Mouse (Mus musculus): ENCODE results near the gene Atp5b. TPM values are rescaled to one million over a fixed set of nuclear protein-coding genes. Genes with fewer than 3 reads are reported as not detected.

The Atp5b gene
- 2,294 and 2,764 TPM in 2 replicates for polyA plus RNA-seq (2014; fragmentation: Nextera tagmentation; extraction: Ambion mirVana)

GRCm38 (mm10) chr10:128082880-128083421, at the start of gene Atp5b:
Atp5b (plus strand) TSS chr10:128083273.
- peak within 1 kb of the TSS; percentile 87 for H3K4me3 ChIP-seq (ENCODE audit: low read length)

DNA sequence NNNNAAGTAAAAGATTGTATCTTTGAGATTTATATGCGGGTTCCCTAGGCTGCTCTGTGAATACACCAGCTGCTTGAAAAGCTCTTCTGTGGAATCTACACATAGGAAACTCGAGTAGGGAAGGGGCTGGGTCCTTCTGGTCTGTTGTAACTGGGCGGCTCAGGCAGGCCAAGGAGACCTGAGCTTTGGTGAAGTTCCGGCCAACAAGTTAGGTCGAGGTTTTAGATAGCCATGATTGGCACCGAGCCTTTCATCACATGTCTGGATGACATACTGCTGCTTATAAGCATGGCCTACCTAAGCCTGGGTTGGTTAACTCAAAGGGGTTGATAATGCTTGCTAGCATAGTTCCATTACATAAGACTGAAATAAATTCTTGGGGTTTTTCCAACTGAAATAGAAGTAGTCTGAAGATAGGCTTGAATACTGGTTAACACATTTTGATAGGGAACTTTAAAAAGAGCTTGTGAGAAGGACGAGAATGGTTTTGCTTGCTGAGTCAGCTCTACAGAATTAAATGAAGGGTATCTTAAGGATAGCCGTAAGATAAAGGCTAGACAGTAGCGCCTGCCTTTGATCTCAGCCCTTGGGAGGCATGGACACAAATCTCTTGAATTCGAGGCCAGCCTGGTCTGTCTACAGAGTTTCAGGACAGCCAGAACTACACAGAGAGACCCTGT, 46.2 kb upstream of the Atp5b start:
- H3K4me3 ChIP-seq (ENCODE audit: low read length), result peak overlapping the region; percentile 73
- ATAC-seq (ENCODE audit: low FRiP score, low TSS enrichment), result no peak
- WGBS, result 2% methylated on average over 10 of the region's 10 CpGs
- H3K9me3 ChIP-seq (ENCODE audit: control insufficient read depth, low read length), result no peaks in the 10 kb centered on the region
- H3K4me2 ChIP-seq (replicated peaks; ENCODE audit: low read depth, low read length), result peak overlapping the region; percentile 85
- peak overlapping the region; percentile 98 for H3K9ac ChIP-seq (ENCODE audit: low read depth, low read length)
- H3K36me3 ChIP-seq (ENCODE audit: control insufficient read depth, insufficient read depth, low read length), result peaks cover 37% of the 10 kb centered on the region
- H3K27me3 ChIP-seq (ENCODE audit: control insufficient read depth, insufficient read depth, low read length), result no peaks in the 10 kb centered on the region
- H3K4me1 ChIP-seq (ENCODE audit: control insufficient read depth, insufficient read depth, low read length), result peaks cover 28% of the 10 kb centered on the region
- H3K27ac ChIP-seq (ENCODE audit: low read depth, low read length), result peak overlapping the region; percentile 95

More at GRCm38 (mm10) chr10:128082880-128083421, at the start of gene Atp5b:
- ATAC-seq (ENCODE audit: low FRiP score, low TSS enrichment), result peak; percentile 99
- H3K9ac ChIP-seq (ENCODE audit: low read depth, low read length), result peak within 1 kb of the TSS; percentile 94
- H3K27me3 ChIP-seq (ENCODE audit: control insufficient read depth, insufficient read depth, low read length), result no peaks in the 10 kb centered on the region
- peak within 1 kb of the TSS; percentile 75 for H3K27ac ChIP-seq (ENCODE audit: low read depth, low read length)
- H3K4me2 ChIP-seq (replicated peaks; ENCODE audit: low read depth, low read length), result peak within 1 kb of the TSS; percentile 74
- H3K9me3 ChIP-seq (ENCODE audit: control insufficient read depth, low read length), result no peaks in the 10 kb centered on the region
- H3K36me3 ChIP-seq (ENCODE audit: control insufficient read depth, insufficient read depth, low read length), result peaks cover 38% of the 10 kb centered on the region
- no peaks in the 10 kb centered on the region; the same call in 1 of the 2 replicates for H3K4me1 ChIP-seq (ENCODE audit: control insufficient read depth, insufficient read depth, low read length)
- under 1% methylated on average over 34 of the region's 34 CpGs for whole genome bisulfite sequencing

GRCm38 (mm10) chr10:128037921-128038320, 45.2 kb upstream of the Atp5b start:
- WGBS, result 80% methylated on average over 3 of the region's 3 CpGs
- peaks cover 41% of the 10 kb centered on the region for H3K36me3 ChIP-seq (ENCODE audit: control insufficient read depth, insufficient read depth, low read length)
- H3K9me3 ChIP-seq (ENCODE audit: control insufficient read depth, low read length), result no peaks in the 10 kb centered on the region
- ATAC-seq (ENCODE audit: low FRiP score, low TSS enrichment), result no peak
- H3K4me3 ChIP-seq (ENCODE audit: low read length), result peak overlapping the region; percentile 8; the same call in 1 of the 2 replicates
- no peak overlapping the region for H3K9ac ChIP-seq (ENCODE audit: low read depth, low read length)
- peaks cover 28% of the 10 kb centered on the region for H3K4me1 ChIP-seq (ENCODE audit: control insufficient read depth, insufficient read depth, low read length)
- H3K27ac ChIP-seq (ENCODE audit: low read depth, low read length), result no peak overlapping the region
- H3K27me3 ChIP-seq (ENCODE audit: control insufficient read depth, insufficient read depth, low read length), result no peaks in the 10 kb centered on the region
- peak overlapping the region; percentile 23 for H3K4me2 ChIP-seq (replicated peaks; ENCODE audit: low read depth, low read length)

- Histone ChIP-seq H3K4me1 (ENCODE audit: control insufficient read depth, insufficient read depth, low read length) (peaks cover 31% of the 10 kb centered on the region), H3K9ac (ENCODE audit: low read depth, low read length) (no peak overlapping the region), H3K4me3 (ENCODE audit: low read length) (no peak overlapping the region), H3K9me3 (ENCODE audit: control insufficient read depth, low read length) (no peaks in the 10 kb centered on the region), H3K27me3 (ENCODE audit: control insufficient read depth, insufficient read depth, low read length) (no peaks in the 10 kb centered on the region), H3K36me3 (ENCODE audit: control insufficient read depth, insufficient read depth, low read length) (peaks cover 53% of the 10 kb centered on the region), H3K4me2 (replicated peaks; ENCODE audit: low read depth, low read length) (no peak overlapping the region), H3K27ac (ENCODE audit: low read depth, low read length) (no peak overlapping the region)
- 14% methylated on average over 5 of the region's 5 CpGs for WGBS
- ATAC-seq (ENCODE audit: low FRiP score, low TSS enrichment), result 0 out of 2 replicates have a peak, but pooled peaks have one; percentile 21
These were observed 43.9 kb upstream of the Atp5b start for GRCm38 (mm10) chr10:128039167-128039566.

- H3K4me3 ChIP-seq (ENCODE audit: low read length), result no peak overlapping the region
- H3K27ac ChIP-seq (ENCODE audit: low read depth, low read length), result no peak overlapping the region
- H3K9me3 ChIP-seq (ENCODE audit: control insufficient read depth, low read length), result no peaks in the 10 kb centered on the region
- no peak overlapping the region for H3K9ac ChIP-seq (ENCODE audit: low read depth, low read length)
- H3K36me3 ChIP-seq (ENCODE audit: control insufficient read depth, insufficient read depth, low read length), result peaks cover 60% of the 10 kb centered on the region
- no peaks in the 10 kb centered on the region for H3K27me3 ChIP-seq (ENCODE audit: control insufficient read depth, insufficient read depth, low read length)
- ATAC-seq (ENCODE audit: low FRiP score, low TSS enrichment), result no peak
- no peak overlapping the region for H3K4me2 ChIP-seq (replicated peaks; ENCODE audit: low read depth, low read length)
- H3K4me1 ChIP-seq (ENCODE audit: control insufficient read depth, insufficient read depth, low read length), result peaks cover 31% of the 10 kb centered on the region
- WGBS, result 65% methylated on average over 3 of the region's 3 CpGs
These were observed 43.2 kb upstream of the Atp5b start for GRCm38 (mm10) chr10:128039858-128040257.

DNA sequence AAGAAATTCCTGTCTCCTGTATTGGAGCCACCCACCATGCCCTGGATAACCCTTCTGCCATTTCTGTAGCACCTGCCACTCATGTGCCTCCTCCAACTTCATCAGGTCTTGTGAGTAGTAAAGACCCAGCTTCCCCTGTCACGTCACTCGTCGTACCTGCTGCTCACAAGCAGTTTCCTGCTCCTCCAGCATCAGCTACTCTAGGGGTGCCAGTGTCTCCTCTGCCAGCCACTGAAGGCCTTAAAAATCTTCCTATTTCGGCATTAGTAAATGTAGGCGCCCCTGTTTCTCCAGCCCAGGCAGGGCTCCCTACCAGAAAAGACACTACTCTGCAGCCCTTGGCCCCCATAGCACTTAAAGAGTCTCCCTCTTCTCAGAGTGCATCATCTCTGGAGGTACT, 42.8 kb upstream of the Atp5b start:
- Histone ChIP-seq H3K4me2 (replicated peaks; ENCODE audit: low read depth, low read length) (no peak overlapping the region), H3K36me3 (ENCODE audit: control insufficient read depth, insufficient read depth, low read length) (peaks cover 64% of the 10 kb centered on the region), H3K27me3 (ENCODE audit: control insufficient read depth, insufficient read depth, low read length) (no peaks in the 10 kb centered on the region), H3K9me3 (ENCODE audit: control insufficient read depth, low read length) (no peaks in the 10 kb centered on the region), H3K4me3 (ENCODE audit: low read length) (no peak overlapping the region), H3K27ac (ENCODE audit: low read depth, low read length) (no peak overlapping the region), H3K4me1 (ENCODE audit: control insufficient read depth, insufficient read depth, low read length) (peaks cover 31% of the 10 kb centered on the region), H3K9ac (ENCODE audit: low read depth, low read length) (no peak overlapping the region)
- 85% methylated on average over 5 of the region's 5 CpGs for WGBS
- ATAC-seq (ENCODE audit: low FRiP score, low TSS enrichment), result no peak

GRCm38 (mm10) chr10:128041636-128042035, 41.4 kb upstream of the Atp5b start:
- Histone ChIP-seq H3K4me1 (ENCODE audit: control insufficient read depth, insufficient read depth, low read length) (peaks cover 31% of the 10 kb centered on the region), H3K9me3 (ENCODE audit: control insufficient read depth, low read length) (no peaks in the 10 kb centered on the region), H3K27ac (ENCODE audit: low read depth, low read length) (no peak overlapping the region), H3K36me3 (ENCODE audit: control insufficient read depth, insufficient read depth, low read length) (peaks cover 78% of the 10 kb centered on the region), H3K4me2 (replicated peaks; ENCODE audit: low read depth, low read length) (no peak overlapping the region), H3K9ac (ENCODE audit: low read depth, low read length) (no peak overlapping the region), H3K27me3 (ENCODE audit: control insufficient read depth, insufficient read depth, low read length) (no peaks in the 10 kb centered on the region), H3K4me3 (ENCODE audit: low read length) (no peak overlapping the region)
- WGBS, result 77% methylated on average over 4 of the region's 4 CpGs
- ATAC-seq (ENCODE audit: low FRiP score, low TSS enrichment), result no peak

GRCm38 (mm10) chr10:128042466-128042865, 40.6 kb upstream of the Atp5b start:
- Histone ChIP-seq H3K9ac (ENCODE audit: low read depth, low read length) (no peak overlapping the region), H3K27ac (ENCODE audit: low read depth, low read length) (no peak overlapping the region), H3K4me2 (replicated peaks; ENCODE audit: low read depth, low read length) (no peak overlapping the region), H3K4me1 (ENCODE audit: control insufficient read depth, insufficient read depth, low read length) (peaks cover 26% of the 10 kb centered on the region), H3K9me3 (ENCODE audit: control insufficient read depth, low read length) (no peaks in the 10 kb centered on the region), H3K36me3 (ENCODE audit: control insufficient read depth, insufficient read depth, low read length) (peaks cover 84% of the 10 kb centered on the region), H3K27me3 (ENCODE audit: control insufficient read depth, insufficient read depth, low read length) (no peaks in the 10 kb centered on the region), H3K4me3 (ENCODE audit: low read length) (no peak overlapping the region)
- ATAC-seq (ENCODE audit: low FRiP score, low TSS enrichment), result no peak
- WGBS, result 93% methylated on average over 3 of the region's 3 CpGs

Data from kidney, embryonic 14.5 days (tissue).